Mouse (Mus musculus): ENCODE measurements around the gene Exosc8. TPM values are rescaled to one million over a fixed set of nuclear protein-coding genes. Genes with fewer than 3 reads are reported as not detected.
"Not testable (repeated sequence)": the region's sequence is repeated elsewhere in the genome, so short reads cannot be mapped to it uniquely, and the experiment has no call there.

The Exosc8 gene
- total RNA-seq (2021), result 10 to 100 TPM; 29.5 to 41.6 TPM
- long read RNA-seq, experiment 1, transcript Exosc8-201 (11 exons, 1,300 nt), result major isoform, 24 of 33 reads
- long read RNA-seq, experiment 1, partial matches to known transcripts, result 6 of 33 reads
- long read RNA-seq, experiment 1, other reads (novel, unspliced or antisense), result 3 of 33 reads
- long read RNA-seq, experiment 2, transcript Exosc8-201 (11 exons, 1,300 nt), result major isoform, 5 of 11 reads
- long read RNA-seq, experiment 2, partial matches to known transcripts, result 3 of 11 reads
- long read RNA-seq, experiment 2, other reads (novel, unspliced or antisense), result 2 of 11 reads

GRCm38 (mm10) chr3:54735247-54736046, at the start of gene Exosc8, which contains the start of gene Alg5:
Gene Exosc8 (minus strand): TSS chr3:54735393.
Gene Alg5 (plus strand): TSS chr3:54735539.
- peak; percentile 93 for DNase-seq

GRCm38 (mm10) chr3:54775989-54776631, 40.9 kb upstream of the Exosc8 start:
- peak in 1 of 2 experiments; percentile 19 for DNase-seq

- DNase-seq, result no peak
These were observed 38.4 kb upstream of the Exosc8 start for GRCm38 (mm10) chr3:54773613-54774012.

DNA sequence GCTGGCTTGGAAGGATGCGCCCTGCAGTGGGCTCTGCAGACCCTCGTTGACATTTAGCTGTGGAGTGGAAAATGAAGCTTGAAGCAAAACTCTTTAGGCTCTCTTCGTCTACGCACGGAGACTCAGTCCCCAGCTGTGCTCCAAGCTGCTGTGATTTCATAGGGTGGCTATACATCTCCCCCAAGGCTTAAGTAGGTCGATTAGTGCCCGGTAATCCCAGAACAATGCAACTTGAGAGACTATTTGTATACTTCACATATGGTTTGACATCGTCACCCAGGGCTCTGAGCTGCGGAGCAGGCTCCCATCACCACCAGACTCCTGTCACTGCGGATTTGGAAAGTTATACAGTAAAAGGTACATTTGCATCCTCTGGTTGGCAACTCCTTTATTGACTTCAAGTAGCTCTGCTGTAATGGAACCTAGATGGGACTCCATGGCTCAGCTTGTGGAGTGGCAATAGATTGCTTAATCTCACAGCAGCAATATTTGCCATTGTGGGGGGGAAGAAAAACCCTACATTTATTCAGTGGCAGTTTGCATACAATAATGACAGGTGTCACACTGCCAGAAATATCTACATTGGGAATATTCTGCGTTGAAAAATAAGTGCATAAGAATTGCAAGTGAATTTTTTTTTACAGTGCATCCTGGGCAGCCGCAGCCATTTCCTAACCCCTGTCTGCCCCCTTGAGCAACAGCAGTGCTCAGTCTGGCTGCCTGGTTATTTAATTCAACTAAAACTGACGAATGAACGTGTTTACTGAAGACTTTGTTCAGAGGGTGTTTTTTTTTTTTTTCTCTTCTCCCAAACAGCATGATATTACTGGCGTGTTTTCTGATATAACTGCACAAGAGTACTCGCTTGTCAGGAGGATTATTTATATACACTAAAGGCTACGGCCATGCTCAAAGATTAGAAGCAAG, 34.4 kb upstream of the Exosc8 start:
- DNase-seq, result no peak

DNA sequence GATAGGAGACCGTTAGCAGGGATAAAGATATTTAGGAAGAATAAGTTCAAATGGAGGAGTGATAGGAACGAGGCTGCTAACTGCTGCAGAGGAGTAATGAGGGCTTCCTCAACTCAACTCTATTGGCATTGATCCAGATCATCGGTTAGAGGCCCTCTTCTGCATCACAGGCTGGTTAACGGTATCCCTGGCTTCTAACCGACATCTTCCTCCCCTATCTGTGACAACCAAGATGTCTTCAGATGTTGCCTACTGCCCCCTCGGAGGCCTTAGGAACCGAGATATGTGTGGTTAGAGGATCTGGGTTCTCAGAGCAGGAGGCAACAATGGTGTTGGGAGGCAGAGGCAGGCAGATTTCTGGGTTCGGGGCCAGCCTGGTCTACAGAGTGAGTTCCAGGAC, 33.4 kb upstream of the Exosc8 start:
- DNase-seq, result no peak

GRCm38 (mm10) chr3:54766811-54767210, 31.6 kb upstream of the Exosc8 start:
- DNase-seq, result no peak

GRCm38 (mm10) chr3:54766034-54766433, 30.8 kb upstream of the Exosc8 start:
- DNase-seq, result no peak

DNA sequence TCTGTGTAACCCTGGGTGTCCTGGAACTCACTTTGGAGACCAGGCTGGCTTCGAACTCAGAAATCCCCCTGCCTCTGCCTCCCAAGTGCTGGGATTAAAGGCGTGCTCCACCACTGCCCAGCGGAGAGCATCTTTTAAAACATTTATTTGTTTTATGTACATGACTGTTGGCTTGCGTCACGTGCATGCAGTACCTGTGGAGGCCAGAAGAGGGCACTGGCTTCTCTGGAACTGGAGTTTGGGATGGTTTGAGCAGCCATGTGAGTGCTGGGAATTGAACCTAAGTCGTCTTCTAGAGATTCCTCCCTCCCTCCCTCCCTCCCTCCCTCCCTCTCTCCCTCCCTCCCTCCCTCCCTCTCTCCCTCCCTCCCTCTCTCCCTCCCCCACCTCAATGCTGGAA, 30.3 kb upstream of the Exosc8 start:
- not testable (repeated sequence) for DNase-seq

- peak in 1 of 2 experiments; percentile 43 for DNase-seq
These were observed 29.2 kb upstream of the Exosc8 start for GRCm38 (mm10) chr3:54764418-54764817.

DNA sequence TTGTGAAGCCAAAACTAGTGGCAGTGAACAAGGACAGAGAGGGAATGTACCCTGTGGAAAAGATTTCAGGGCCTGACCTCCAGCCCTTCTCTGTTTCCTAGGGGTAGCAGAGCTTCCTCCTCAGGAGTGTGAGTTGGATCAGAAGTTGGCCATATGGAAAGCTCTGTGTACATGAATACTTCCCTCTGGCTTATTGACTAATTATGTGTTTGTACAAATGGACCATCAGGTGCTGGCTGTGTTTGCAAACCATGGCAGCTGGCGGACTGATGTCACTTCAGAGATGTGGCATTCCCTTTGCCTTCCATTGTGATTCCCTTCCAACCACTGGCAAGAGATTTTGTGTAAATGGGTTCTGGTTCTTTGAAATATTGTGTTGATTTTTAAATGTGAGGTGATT, 26.1 kb upstream of the Exosc8 start:
- DNase-seq, result no peak

DNA sequence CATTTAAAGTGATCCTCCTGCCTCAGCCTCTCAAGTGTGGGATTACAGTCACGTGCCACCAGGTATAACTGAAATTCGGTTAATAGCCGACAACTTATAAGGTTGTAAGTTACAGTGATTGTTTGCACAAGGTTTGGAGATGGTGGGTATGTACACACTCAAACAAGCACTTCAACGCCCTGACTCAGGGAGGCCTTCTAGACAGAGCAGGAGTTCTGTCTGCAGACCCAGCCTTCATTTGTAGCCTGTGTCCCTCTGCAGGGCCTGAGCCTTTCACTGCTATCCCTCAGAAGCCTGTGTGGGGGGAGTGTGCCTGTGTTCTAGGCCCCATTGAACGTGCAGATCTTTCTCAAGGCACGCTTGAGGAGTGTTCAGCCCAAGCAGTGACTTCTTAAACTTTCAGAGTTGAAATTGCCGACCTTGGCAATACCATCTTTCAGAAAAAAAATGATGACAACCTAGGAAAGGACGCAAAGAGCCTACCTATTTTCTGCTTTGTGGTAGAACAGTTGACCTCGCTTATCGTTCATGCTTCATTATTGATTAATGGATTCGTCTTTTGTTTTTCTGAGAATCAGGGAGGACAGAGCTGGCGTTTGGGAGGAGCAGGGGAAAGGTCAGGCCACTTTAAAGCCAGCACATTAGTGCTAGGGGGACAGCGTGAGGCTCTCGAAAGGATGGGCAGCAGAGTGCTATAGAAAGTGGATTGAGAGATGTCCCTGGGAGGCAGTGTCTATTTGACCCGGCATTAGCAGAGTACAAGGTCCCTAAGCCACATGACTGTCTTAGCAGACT, 25.3 kb upstream of the Exosc8 start:
- peak in 1 of 2 experiments; percentile 47 for DNase-seq

GRCm38 (mm10) chr3:54759211-54759610, 24.0 kb upstream of the Exosc8 start:
- no peak for DNase-seq

GRCm38 (mm10) chr3:54757446-54757845, 22.3 kb upstream of the Exosc8 start:
- DNase-seq, result no peak

DNA sequence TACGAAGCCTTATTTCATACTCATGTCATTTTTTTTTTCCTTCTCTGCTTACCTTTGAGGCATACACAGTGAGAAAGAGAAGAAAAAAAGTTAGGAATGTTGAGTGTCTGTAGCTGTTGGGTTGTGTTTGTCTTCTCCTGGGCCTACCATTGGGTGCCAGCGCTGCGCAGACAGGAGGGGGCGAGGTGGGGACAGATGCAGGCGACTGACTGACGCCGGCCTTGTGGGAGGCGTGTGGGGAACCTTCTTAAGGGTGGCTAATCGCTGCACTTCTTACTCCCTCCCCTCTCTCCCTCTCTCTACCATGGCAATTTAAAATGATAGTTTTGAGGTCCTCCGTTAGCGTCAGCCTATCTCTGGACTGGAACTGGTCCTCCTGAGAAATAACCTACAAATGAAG, 20.9 kb upstream of the Exosc8 start:
- DNase-seq, result peak; percentile 71 to 75

GRCm38 (mm10) chr3:54755145-54756041, 20.2 kb upstream of the Exosc8 start, which contains the start of gene Smad9:
Gene Smad9 (plus strand): TSS chr3:54755582.
- peak; percentile 90 to 91 for DNase-seq

- no peak for DNase-seq
These were observed 18.2 kb upstream of the Exosc8 start for GRCm38 (mm10) chr3:54753411-54753810.

DNA sequence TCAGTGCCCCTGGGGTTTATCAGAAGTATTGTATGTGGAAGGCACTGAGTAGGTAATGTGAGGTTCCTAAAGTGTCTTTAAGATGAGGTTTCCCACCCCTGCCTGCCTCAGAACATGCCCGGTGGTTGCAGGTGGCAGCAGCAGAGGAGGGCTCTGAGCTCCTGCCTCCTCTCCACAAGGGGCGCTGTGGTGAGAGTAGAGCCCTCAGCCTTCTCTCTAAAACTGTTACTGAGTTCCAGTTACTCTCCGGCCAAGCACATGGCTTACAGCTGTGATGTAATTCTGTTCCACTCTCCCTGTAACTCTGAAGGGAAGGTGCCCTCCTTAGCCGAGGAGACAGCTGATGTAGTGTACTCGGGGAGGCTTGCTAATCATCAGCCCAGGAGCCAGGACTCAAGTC, 10.6 kb upstream of the Exosc8 start:
- peak; percentile 44 to 47 for DNase-seq

DNA sequence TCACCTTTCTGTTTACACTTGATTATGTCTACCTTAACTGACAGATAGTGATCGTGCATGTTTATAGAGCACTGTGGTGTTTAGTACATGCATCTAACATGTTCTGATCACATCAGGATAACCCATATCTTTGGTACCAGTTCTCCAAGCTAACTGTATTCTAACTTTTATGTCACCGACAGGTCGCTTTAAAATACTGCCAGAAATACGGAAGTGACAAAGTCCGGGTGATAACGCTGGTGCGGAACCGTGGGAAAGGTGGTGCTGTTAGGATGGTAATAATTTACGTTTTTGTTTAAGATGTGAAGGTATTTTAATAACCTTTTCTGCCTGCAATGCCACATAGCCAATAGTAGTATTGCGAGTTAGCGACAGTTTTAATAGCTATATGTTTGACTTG, 6.8 kb upstream of the Exosc8 start:
- DNase-seq, result no peak

- DNase-seq, result no peak
These were observed 2.1 kb upstream of the Exosc8 start for GRCm38 (mm10) chr3:54737317-54737716.
